Mouse (Mus musculus) gastrocnemius, adult 18-20 months (tissue): Measurements from ENCODE around the gene Focad. TPM values are rescaled to one million over a fixed set of nuclear protein-coding genes. Genes with fewer than 3 reads are reported as not detected.

Experiments used
- DNase-seq: peaks from one replicate; pipeline ENCODE4 v3.0.0; 2021; ENCODE audit warnings: low spot score
- microRNA-seq: library from miRNA; unstranded; fragments of <30 nt; microRNA quantifications from one replicate; pipeline ENCODE4 v1.2.0, GENCODE M21; 2021
- total RNA-seq, 2 experiments: library from RNA; stranded (reverse); gene quantifications; 2 replicates each; pipeline ENCODE4 v1.2.3; 2021

Gene Focad
- total RNA-seq, 2 experiments from 2014 or later: 10.9 to 11.4 TPM

DNA sequence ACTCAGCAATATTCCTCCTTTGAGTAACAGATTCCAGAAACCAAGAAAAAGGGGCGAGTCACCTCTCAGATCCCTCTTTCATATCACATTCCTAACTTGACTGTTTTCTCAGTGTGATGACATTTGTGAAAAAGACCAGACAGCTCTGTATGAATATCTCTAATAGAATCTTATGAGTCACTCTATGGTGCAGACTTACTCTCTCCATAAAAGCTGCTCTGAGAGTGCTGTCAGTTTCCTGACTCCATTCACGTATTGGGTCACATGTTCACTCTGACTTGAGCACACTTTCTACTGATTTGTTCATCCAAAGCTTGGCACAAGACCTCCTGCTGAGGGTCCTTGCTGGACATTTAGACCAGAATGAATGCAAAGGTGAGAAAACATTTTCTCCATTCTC lies 354.5 kb downstream of the Focad start:
- DNase-seq: no peak

DNA sequence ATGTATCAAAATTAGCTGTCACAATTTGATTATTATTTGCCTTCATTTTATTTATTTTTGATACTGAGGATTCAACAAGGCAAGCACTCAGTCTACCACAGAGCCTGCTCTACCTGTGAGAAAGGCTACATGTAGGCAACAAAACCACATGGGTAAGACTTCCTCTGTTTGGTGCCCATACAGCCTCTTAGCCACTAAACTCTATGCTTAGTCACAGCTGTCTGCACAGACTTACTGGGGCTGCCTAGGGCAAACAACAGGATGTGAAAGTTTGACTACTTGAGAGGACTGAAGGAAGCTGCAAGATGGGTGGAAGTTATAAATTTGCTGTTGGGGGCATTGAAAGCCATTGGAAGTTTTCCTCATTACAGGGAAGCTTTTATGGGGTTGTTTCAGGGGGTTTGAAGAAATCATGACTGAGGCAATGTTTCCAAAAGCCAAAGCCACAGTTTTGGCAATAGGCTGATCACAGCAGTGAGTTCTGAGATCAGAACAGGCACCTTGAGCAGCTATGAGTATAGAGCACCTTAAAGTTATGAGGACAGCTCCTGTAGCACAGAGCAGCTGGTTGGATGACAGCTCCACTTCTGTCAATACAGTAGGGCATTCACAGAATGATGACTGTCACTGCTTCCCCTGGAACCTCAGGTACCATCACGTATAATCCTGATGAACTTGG lies 355.8 kb downstream of the Focad start:
- DNase-seq: no peak

DNA sequence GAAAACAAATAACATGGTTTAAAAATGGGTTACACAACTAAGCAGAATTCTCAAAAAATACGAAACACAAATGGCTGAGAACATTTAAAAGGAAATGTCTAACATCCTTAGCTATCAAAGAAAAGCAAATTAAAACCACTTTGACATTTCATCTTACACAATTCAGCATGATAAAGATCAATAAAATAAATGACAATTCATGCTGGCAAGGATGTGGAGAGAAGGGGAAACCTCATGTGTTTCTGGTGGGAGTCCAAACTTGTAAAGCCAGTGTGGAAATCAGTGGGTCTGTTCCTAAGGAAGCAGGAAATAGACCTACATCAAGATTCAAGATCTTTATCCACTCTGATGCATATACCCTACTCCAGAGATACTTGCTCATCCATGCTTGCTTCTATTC lies 363.7 kb downstream of the Focad start:
- no peak for DNase-seq

DNA sequence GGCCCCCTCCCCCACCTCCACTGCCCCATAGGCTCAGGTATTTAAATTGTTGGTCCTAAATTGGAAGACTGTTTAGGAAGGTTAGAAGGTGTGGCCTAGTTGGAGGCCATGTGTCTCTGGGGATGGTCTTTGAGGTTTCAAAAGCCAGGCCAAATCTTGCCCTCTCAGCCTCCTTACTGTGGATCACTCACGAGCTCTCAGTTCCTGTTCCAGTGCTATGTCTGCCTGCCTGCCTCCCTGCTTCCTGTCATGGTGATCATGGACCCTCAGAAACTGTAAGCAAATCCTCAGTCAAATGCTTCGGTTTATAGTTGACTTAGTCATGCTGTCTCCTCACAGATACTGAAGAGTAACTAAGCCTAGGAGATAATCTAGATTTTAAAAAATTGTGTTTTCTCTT lies 364.2 kb downstream of the Focad start:
- DNase-seq: no peak

Small RNAs within 50 kb of the gene (microRNA-seq; reads per million reads assigned to microRNA genes)
- 9.9 reads per million, percentile 24 among the genes with 10 or more reads in this experiment for gene Mir491

Other genes starting within 250 kb of the Focad start
- gene Mllt3, start 61.3 kb upstream of the Focad start, total RNA-seq: 100 to 1,000 TPM; 148 to 154 TPM